Mouse (Mus musculus) left cerebral cortex, postnatal 25 days (tissue): ENCODE data around the gene Zfp819. TPM values are rescaled to one million over a fixed set of nuclear protein-coding genes. Genes with fewer than 3 reads are reported as not detected.

ENCODE experiments used
- DNase-seq, 2 experiments: peaks; one replicate each; pipeline ENCODE4 v3.0.0; 2022; ENCODE audit warnings: low spot score in 2 of 2, mixed read lengths in 1 of 2
- intact Hi-C: fragments of 180-260 bp; cut with DNase I; formaldehyde crosslinking; loops from one replicate; pipeline ENCODE4 v1.15.1; 2025
- total RNA-seq, 2 experiments: library from RNA; stranded (reverse); gene quantifications; 2 replicates each; pipeline ENCODE4 v1.2.3; 2021

Zfp819 gene
- total RNA-seq = under 1 TPM in 1 of 2 experiments, not detected in 1; 0.37 TPM

- peak; percentile 75 to 83 for DNase-seq
- intact Hi-C loops = loop anchor here (5.0 kb wide), 1 partner anchor 65 kb away; the partner anchor contains the start of gene Ctu1
These were observed at the start of gene Zfp819 for GRCm38 (mm10) chr7:43606896-43607742. Gene Zfp819 (plus strand): TSS chr7:43607169.

- intact Hi-C loops = loop anchor here (1.0 to 10.0 kb wide), 3 partner anchors 17 to 247 kb away; partner anchors contain the start of genes Zfp715 and Zfp719
- DNase-seq = peak; percentile 85 to 93
These were observed 44.8 kb upstream of the Zfp819 start, which contains the start of gene Zfp658 for GRCm38 (mm10) chr7:43562006-43562633. Gene Zfp658 (plus strand): TSS chr7:43562256.

- intact Hi-C loops = loop anchor here (1.0 to 10.0 kb wide), 3 partner anchors 17 to 248 kb away; partner anchors contain the start of genes Zfp715 and Zfp719
- peak in 1 of 2 experiments; percentile 26 for DNase-seq
These were observed 44.3 kb upstream of the Zfp819 start for GRCm38 (mm10) chr7:43562651-43563070.

GRCm38 (mm10) chr7:43563300-43563699 lies 43.7 kb upstream of the Zfp819 start:
- intact Hi-C loops = loop anchor here (5.0 to 10.0 kb wide), 2 partner anchors 96 to 248 kb away; partner anchors contain the start of gene Zfp715
- DNase-seq = no peak

GRCm38 (mm10) chr7:43571216-43571615 lies 35.8 kb upstream of the Zfp819 start:
- intact Hi-C loops = no loop called here
- no peak for DNase-seq

GRCm38 (mm10) chr7:43579440-43580171 lies 27.4 kb upstream of the Zfp819 start, which contains the start of gene Zfp719:
Gene Zfp719 (plus strand): TSS chr7:43579610.
- intact Hi-C loops = loop anchor here (1.0 to 10.0 kb wide), 3 partner anchors 17 to 315 kb away; partner anchors contain the start of gene Zfp658
- peak; percentile 91 to 98 for DNase-seq

- DNase-seq = peak; percentile 17 to 37
- intact Hi-C loops = loop anchor here (10.0 kb wide), 1 partner anchor 314 kb away; no protein-coding TSS in a partner anchor
These were observed 26.4 kb upstream of the Zfp819 start for GRCm38 (mm10) chr7:43580526-43580925.

- intact Hi-C loops = loop anchor here (10.0 kb wide), 1 partner anchor 310 kb away; no protein-coding TSS in a partner anchor
- DNase-seq = no peak
These were observed 22.2 kb upstream of the Zfp819 start for GRCm38 (mm10) chr7:43584790-43585189.

GRCm38 (mm10) chr7:43601884-43602283 lies 5.1 kb upstream of the Zfp819 start:
- no peak for DNase-seq
- intact Hi-C loops = no loop called here

GRCm38 (mm10) chr7:43607743-43608287 lies 846 bp downstream of the Zfp819 start:
- no peak for DNase-seq
- intact Hi-C loops = loop anchor here (5.0 kb wide), 1 partner anchor 64 kb away; the partner anchor contains the start of gene Ctu1

- intact Hi-C loops = loop anchor here (5.0 kb wide), 1 partner anchor 64 kb away; the partner anchor contains the start of gene Ctu1
- DNase-seq = no peak
These were observed 1.4 kb downstream of the Zfp819 start for GRCm38 (mm10) chr7:43608316-43608824.

GRCm38 (mm10) chr7:43613816-43614551 lies 7.0 kb downstream of the Zfp819 start:
- intact Hi-C loops = no loop called here
- DNase-seq = no peak

GRCm38 (mm10) chr7:43622927-43623326 lies 16.0 kb downstream of the Zfp819 start:
- DNase-seq = no peak
- intact Hi-C loops = no loop called here

GRCm38 (mm10) chr7:43623819-43624218 lies 16.9 kb downstream of the Zfp819 start:
- no peak for DNase-seq
- intact Hi-C loops = no loop called here

- intact Hi-C loops = no loop called here
- no peak for DNase-seq
These were observed 18.1 kb downstream of the Zfp819 start for GRCm38 (mm10) chr7:43625065-43625464.

- DNase-seq = no peak
- intact Hi-C loops = no loop called here
These were observed 18.9 kb downstream of the Zfp819 start for GRCm38 (mm10) chr7:43625794-43626422.

GRCm38 (mm10) chr7:43633940-43634339 lies 27.0 kb downstream of the Zfp819 start:
- DNase-seq = no peak
- intact Hi-C loops = no loop called here

- intact Hi-C loops = no loop called here
- no peak for DNase-seq
These were observed 27.5 kb downstream of the Zfp819 start, which contains the start of gene Ceacam18 for GRCm38 (mm10) chr7:43634500-43634899. Gene Ceacam18 (plus strand): TSS chr7:43634707.
